Mouse (Mus musculus) forebrain, embryonic 16.5 days (tissue): ENCODE data around the gene Bach2. TPM values are rescaled to one million over a fixed set of nuclear protein-coding genes. Genes with fewer than 3 reads are reported as not detected.

Experiments used
- ATAC-seq: fragments of 200-750 bp; cut with Nextera tagmentation; 2 replicates; pipeline ENCODE4 v1.8.0; 2017; ENCODE audit warnings: mild to moderate bottlenecking, moderate library complexity
- H3K27ac ChIP-seq: fragments of 300-500 bp; sonication (generic); 2 replicates; pipeline ENCODE4 v1.5.1; 2014; ENCODE audit warnings: low read length, control low read depth
- H3K27me3 ChIP-seq: fragments of 300-500 bp; sonication (generic); replicated peaks from 2 replicates; pipeline ENCODE4 v1.6.1; 2014; ENCODE audit warnings: low read length; ENCODE audit not compliant: control insufficient read depth, insufficient read depth
- H3K36me3 ChIP-seq: fragments of 300-500 bp; sonication (generic); 2 replicates; pipeline ENCODE4 v1.6.1; 2014; ENCODE audit not compliant: control insufficient read depth, insufficient read depth
- H3K4me1 ChIP-seq: fragments of 300-500 bp; sonication (generic); replicated peaks from 2 replicates; pipeline ENCODE4 v1.6.1; 2014; ENCODE audit warnings: low read length; ENCODE audit not compliant: control insufficient read depth, insufficient read depth
- H3K4me2 ChIP-seq: fragments of 300-500 bp; sonication (generic); 2 replicates; pipeline ENCODE4 v1.6.1; 2014; ENCODE audit warnings: mild to moderate bottlenecking, low read length, control low read depth
- H3K4me3 ChIP-seq: fragments of 300-500 bp; sonication (generic); replicated peaks from 2 replicates; pipeline ENCODE4 v1.5.1; 2014; ENCODE audit warnings: mild to moderate bottlenecking, low read length, control low read depth
- H3K9ac ChIP-seq: fragments of 300-500 bp; sonication (generic); replicated peaks from 2 replicates; pipeline ENCODE4 v1.6.1; 2014; ENCODE audit warnings: low read depth, low read length, control low read depth
- H3K9me3 ChIP-seq: fragments of 300-500 bp; sonication (generic); 2 replicates; pipeline ENCODE4 v1.6.1; 2016; ENCODE audit warnings: low read length; ENCODE audit not compliant: control insufficient read depth
- WGBS: fragments of 180-500 bp; shearing (Covaris S2); extraction: QIAGEN DNeasy Blood & Tissue Kit; methylation state at CpG from one replicate; pipeline ENCODE4 v1.1.7; 2014; 5-methylcytosine and 5-hydroxymethylcytosine counted together
- polyA plus RNA-seq: library from polyadenylated mRNA; unstranded; fragments of >200 nt; fragmentation: Nextera tagmentation; extraction: Ambion mirVana; gene quantifications from 2 replicates; pipeline ENCODE4 v1.2.1, GENCODE M21; 2015

The Bach2 gene
- polyA plus RNA-seq, 1 experiment from 2014 or later, result 33.3 TPM

DNA sequence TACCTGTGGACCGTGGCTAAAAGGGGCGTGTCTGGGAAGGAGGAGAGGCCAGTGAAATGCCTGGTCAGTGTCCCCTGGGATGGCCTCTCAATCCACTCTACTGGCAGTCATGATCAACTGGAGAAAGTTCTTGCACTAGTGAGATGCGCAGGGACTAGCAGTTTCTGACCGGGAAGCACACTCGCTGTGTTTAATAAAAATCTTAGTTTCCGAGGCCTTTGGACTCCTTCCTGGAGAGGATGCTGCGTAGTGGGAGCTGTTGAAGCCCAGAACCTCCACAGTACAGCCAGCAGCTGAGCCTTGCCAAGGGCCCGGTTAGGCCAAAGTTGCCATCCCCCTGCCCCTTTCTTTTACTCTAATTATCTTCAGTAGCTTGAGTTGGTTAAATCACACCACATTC lies 148.3 kb downstream of the Bach2 start:
- 76% methylated on average over 8 of the region's 8 CpGs for WGBS
- H3K4me3 ChIP-seq, result no peak overlapping the region
- H3K4me1 ChIP-seq, result peaks cover 41% of the 10 kb centered on the region
- no peak overlapping the region for H3K4me2 ChIP-seq
- no peaks in the 10 kb centered on the region for H3K9me3 ChIP-seq
- H3K27me3 ChIP-seq, result no peaks in the 10 kb centered on the region
- no peak overlapping the region for H3K9ac ChIP-seq
- H3K27ac ChIP-seq, result no peak overlapping the region; the same call in 1 of the 2 replicates
- no peaks in the 10 kb centered on the region for H3K36me3 ChIP-seq
- ATAC-seq, result no peak

DNA sequence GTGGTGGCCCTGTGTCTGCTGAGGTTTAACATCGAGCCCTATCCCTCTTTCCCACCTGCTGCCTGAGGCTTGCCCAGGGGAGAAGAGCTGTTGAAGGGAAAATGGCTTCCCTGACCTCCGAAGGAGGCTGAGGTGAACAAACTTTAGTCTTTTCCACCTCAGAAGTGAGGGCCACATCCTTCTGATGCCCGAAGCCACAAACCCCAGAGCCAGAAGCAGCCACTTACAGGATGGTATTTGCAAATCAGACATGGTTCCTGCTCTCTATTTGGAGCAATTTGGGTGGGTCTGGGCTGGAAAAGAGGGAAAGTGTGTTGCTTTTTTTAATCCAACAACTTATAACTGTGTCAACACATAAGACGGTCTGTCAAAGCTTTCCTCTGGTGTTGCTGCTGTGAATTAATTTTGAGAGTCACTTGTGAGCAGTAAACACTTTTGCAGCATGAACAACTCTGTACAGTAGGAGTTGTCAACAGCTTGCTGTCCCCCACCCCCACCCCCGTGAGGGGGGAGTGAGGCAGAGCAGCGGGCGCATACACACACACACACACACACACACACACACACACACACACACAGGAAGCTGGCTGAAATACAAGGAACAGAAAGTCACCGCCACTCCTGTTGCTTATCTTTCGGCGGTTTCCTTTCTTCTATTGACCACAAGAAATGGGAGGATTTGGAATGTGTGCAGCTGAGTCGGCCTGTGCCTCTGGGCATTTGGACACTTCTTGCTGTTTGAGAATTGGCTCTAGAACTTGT lies 149.1 kb downstream of the Bach2 start:
- Histone ChIP-seq H3K4me1 (peaks cover 39% of the 10 kb centered on the region), H3K27me3 (no peaks in the 10 kb centered on the region), H3K9me3 (no peaks in the 10 kb centered on the region), H3K4me3 (no peak overlapping the region), H3K27ac (peak overlapping the region; percentile 48), H3K4me2 (no peak overlapping the region), H3K36me3 (no peaks in the 10 kb centered on the region), H3K9ac (no peak overlapping the region)
- peak; percentile 27 for ATAC-seq
- WGBS, result 33% methylated on average over 11 of the region's 11 CpGs

- no peak for ATAC-seq
- 0 out of 2 replicates have a peak overlapping the region, but pooled peaks have one; percentile 10 for H3K9ac ChIP-seq
- no peak overlapping the region for H3K4me2 ChIP-seq
- H3K36me3 ChIP-seq, result no peaks in the 10 kb centered on the region
- H3K4me3 ChIP-seq, result no peak overlapping the region
- H3K27me3 ChIP-seq, result no peaks in the 10 kb centered on the region
- H3K27ac ChIP-seq, result peak overlapping the region; percentile 54
- peaks cover 39% of the 10 kb centered on the region for H3K4me1 ChIP-seq
- no peaks in the 10 kb centered on the region for H3K9me3 ChIP-seq
- 82% methylated on average over 9 of the region's 9 CpGs for WGBS
These were observed 150.0 kb downstream of the Bach2 start for GRCm38 (mm10) chr4:32388564-32388963.

- Histone ChIP-seq H3K4me1 (peaks cover 42% of the 10 kb centered on the region), H3K27ac (peak overlapping the region; percentile 41), H3K4me2 (0 out of 2 replicates have a peak overlapping the region, but pooled peaks have one; percentile 2), H3K36me3 (no peaks in the 10 kb centered on the region), H3K9ac (0 out of 2 replicates have a peak overlapping the region, but pooled peaks have one; percentile 10), H3K27me3 (no peaks in the 10 kb centered on the region), H3K4me3 (no peak overlapping the region), H3K9me3 (no peaks in the 10 kb centered on the region)
- peak; percentile 51 for ATAC-seq
- WGBS, result 18% methylated on average over 14 of the region's 14 CpGs
These were observed 150.7 kb downstream of the Bach2 start for GRCm38 (mm10) chr4:32389107-32389800.

DNA sequence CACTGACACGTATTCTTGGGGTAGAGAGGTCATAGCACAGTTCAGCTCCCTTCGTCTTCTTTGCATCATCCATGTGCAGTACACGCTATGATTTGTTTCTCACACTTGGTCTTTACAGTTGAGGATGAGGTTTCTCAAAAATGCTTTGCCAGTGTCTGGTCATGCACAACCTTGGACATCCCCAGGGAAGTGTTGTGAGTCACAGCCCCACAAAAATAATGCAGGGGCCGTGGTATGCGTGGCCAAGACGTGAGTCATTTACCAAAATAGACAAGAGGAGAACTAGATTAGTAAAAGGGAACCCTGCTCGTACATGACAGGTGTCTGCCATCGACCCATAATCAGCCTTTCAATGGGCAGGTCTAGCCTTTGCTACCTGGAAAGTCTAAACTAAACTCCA lies 152.7 kb downstream of the Bach2 start:
- Histone ChIP-seq H3K4me1 (peaks cover 39% of the 10 kb centered on the region), H3K36me3 (no peaks in the 10 kb centered on the region), H3K9ac (no peak overlapping the region), H3K4me3 (no peak overlapping the region), H3K9me3 (no peaks in the 10 kb centered on the region), H3K27me3 (no peaks in the 10 kb centered on the region), H3K27ac (no peak overlapping the region), H3K4me2 (no peak overlapping the region)
- WGBS, result 93% methylated on average over 8 of the region's 8 CpGs
- no peak for ATAC-seq

DNA sequence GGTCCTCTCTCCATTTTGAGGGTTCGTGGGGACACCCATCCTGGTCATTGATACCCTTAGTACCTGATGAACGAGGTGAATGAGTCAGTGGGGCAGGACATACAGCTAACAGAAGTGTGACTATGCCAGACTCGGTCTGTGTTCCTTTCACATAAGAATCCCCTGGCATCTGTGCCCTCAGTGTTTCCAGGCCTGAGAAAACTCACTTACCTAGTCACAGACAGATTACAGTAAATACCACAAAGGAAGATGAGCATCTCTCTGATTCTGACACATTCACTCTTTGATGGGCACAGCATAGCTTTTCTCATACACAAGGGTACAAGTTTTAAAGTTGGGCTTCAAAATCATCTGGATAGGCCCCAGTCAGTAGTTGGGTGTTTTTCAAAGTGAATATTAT lies 154.6 kb downstream of the Bach2 start:
- Histone ChIP-seq H3K4me2 (no peak overlapping the region), H3K36me3 (no peaks in the 10 kb centered on the region), H3K4me1 (peaks cover 33% of the 10 kb centered on the region), H3K9ac (no peak overlapping the region), H3K27ac (no peak overlapping the region), H3K9me3 (no peaks in the 10 kb centered on the region), H3K27me3 (no peaks in the 10 kb centered on the region), H3K4me3 (no peak overlapping the region)
- 85% methylated on average over 3 of the region's 3 CpGs for WGBS
- no peak for ATAC-seq

DNA sequence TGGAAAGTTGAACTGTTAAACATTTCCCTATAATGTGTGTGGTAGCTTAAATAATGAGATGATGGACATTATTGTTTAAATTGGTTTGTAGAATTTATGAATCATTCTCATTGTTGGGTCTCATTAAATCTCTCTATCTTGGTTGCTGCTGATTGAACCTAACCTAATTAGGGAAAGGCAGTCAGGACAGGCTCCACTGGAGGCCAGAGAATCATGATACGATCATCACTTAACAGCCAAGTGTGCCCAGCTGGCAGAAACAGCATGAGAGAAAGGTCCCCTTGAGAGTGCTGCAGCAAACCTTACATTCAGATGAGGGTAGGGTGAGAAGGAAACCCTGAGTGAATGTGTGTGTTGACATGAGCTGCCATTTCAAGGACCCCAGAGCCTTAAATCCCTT lies 155.3 kb downstream of the Bach2 start:
- WGBS, result 17% methylated on average over 1 of the region's 1 CpGs
- Histone ChIP-seq H3K4me1 (peaks cover 25% of the 10 kb centered on the region), H3K27ac (no peak overlapping the region), H3K9me3 (no peaks in the 10 kb centered on the region), H3K9ac (no peak overlapping the region), H3K4me2 (no peak overlapping the region), H3K4me3 (no peak overlapping the region), H3K27me3 (no peaks in the 10 kb centered on the region), H3K36me3 (no peaks in the 10 kb centered on the region)
- no peak for ATAC-seq

- Histone ChIP-seq H3K9ac (no peak overlapping the region), H3K9me3 (no peaks in the 10 kb centered on the region), H3K4me1 (peaks cover 20% of the 10 kb centered on the region), H3K27me3 (no peaks in the 10 kb centered on the region), H3K36me3 (no peaks in the 10 kb centered on the region), H3K27ac (no peak overlapping the region), H3K4me2 (no peak overlapping the region), H3K4me3 (no peak overlapping the region)
- no peak for ATAC-seq
- WGBS, result 68% methylated on average over 2 of the region's 2 CpGs
These were observed 156.2 kb downstream of the Bach2 start for GRCm38 (mm10) chr4:32394850-32395249.

GRCm38 (mm10) chr4:32401459-32401858 lies 162.9 kb downstream of the Bach2 start:
- Histone ChIP-seq H3K27me3 (no peaks in the 10 kb centered on the region), H3K9ac (no peak overlapping the region), H3K9me3 (no peaks in the 10 kb centered on the region), H3K36me3 (no peaks in the 10 kb centered on the region), H3K27ac (no peak overlapping the region), H3K4me1 (peaks cover 24% of the 10 kb centered on the region), H3K4me3 (no peak overlapping the region), H3K4me2 (no peak overlapping the region)
- 95% methylated on average over 5 of the region's 5 CpGs for WGBS
- ATAC-seq, result no peak
